Mouse (Mus musculus): ENCODE measurements around the gene Mcidas. TPM values are rescaled to one million over a fixed set of nuclear protein-coding genes. Genes with fewer than 3 reads are reported as not detected.
"Not testable (repeated sequence)": the region's sequence is repeated elsewhere in the genome, so short reads cannot be mapped to it uniquely, and the experiment has no call there.

Gene Mcidas
- polyA plus RNA-seq, 1 experiment from 2014 or later = 0.55 TPM

DNA sequence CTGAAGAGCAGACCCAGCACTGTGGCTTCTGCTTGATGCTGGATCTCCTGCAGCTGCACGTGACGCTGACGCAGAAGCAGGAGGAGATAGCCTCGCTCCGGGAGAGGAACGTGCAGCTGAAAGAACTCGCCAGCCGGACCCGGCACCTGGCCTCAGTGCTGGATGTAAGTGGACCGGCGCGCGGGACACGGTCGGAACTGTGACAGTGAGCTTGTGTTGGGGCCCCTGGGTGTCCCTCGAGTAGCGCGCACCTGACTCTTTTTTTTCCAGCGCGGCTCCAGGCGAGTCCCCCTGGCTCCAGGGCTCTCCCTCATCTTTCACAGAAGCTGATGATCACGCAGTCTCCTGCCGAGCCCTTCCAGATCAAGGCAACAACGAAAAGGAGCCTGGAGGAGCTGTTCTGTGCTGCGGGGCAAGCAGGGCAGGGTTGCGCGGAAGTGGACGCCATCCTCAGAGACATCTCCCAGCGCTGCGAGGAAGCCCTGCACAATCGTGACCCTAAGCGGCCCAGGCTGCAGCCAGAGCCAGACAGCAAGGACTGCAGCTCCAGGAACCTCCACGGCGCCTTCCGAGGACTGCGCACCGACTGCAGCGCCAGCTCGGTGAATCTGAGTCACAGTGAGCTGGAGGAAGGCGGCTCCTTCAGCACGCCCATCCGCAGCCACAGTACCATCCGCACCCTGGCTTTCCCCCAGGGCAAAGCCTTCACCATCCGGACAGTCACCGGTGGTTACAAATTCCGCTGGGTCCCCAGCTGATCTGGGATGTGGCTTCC, 5.0 kb downstream of the Mcidas start:
- Histone ChIP-seq H3K27me3 (replicated peaks; ENCODE audit: control insufficient read depth, insufficient read depth, low read length) (peaks cover 56% of the 10 kb centered on the region), H3K4me1 (ENCODE audit: control insufficient read depth, insufficient read depth, low read depth, low read length) (peaks cover 13% of the 10 kb centered on the region), H3K4me3 (ENCODE audit: low read length) (peak overlapping the region; percentile 56), H3K36me3 (ENCODE audit: control insufficient read depth, insufficient read depth, low read length) (no peaks in the 10 kb centered on the region), H3K4me2 (ENCODE audit: low read length) (peak overlapping the region; percentile 97), H3K9ac (ENCODE audit: low read depth, low read length) (peak overlapping the region; percentile 69), H3K9me3 (ENCODE audit: control insufficient read depth, low read length) (no peaks in the 10 kb centered on the region), H3K27ac (ENCODE audit: low read depth, low read length) (0 out of 2 replicates have a peak overlapping the region, but pooled peaks have one; percentile 23)
- ATAC-seq = peak; percentile 68
- under 1% methylated on average over 46 of the region's 46 CpGs for WGBS

DNA sequence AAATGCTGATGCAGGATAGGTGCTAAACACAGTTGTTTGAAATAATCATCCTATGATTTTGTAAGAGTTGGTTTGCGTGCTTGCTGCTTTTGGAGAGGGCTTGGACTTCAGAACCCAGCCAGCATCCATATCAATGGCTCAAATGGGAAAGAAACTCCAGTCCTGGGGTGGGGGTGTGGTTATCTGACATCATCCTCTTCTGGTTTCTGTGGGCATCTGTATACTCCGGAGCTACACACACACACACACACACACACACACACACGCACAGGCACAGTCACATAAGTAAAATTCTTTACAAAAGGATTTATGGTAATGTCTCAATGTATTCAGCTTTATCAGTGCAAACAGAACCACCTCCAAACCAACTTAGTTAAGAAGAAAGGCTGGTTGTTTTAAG, 6.4 kb downstream of the Mcidas start:
- no peak overlapping the region for H3K4me3 ChIP-seq (ENCODE audit: low read length)
- no peak overlapping the region for H3K27ac ChIP-seq (ENCODE audit: low read depth, low read length)
- no peak for ATAC-seq
- H3K9me3 ChIP-seq (ENCODE audit: control insufficient read depth, low read length) = no peaks in the 10 kb centered on the region
- H3K4me2 ChIP-seq (ENCODE audit: low read length) = no peak overlapping the region
- WGBS = 73% methylated on average over 3 of the region's 3 CpGs
- H3K36me3 ChIP-seq (ENCODE audit: control insufficient read depth, insufficient read depth, low read length) = no peaks in the 10 kb centered on the region
- peaks cover 44% of the 10 kb centered on the region for H3K27me3 ChIP-seq (replicated peaks; ENCODE audit: control insufficient read depth, insufficient read depth, low read length)
- peaks cover 7% of the 10 kb centered on the region; the same call in 1 of the 2 replicates for H3K4me1 ChIP-seq (ENCODE audit: control insufficient read depth, insufficient read depth, low read depth, low read length)
- no peak overlapping the region for H3K9ac ChIP-seq (ENCODE audit: low read depth, low read length)

DNA sequence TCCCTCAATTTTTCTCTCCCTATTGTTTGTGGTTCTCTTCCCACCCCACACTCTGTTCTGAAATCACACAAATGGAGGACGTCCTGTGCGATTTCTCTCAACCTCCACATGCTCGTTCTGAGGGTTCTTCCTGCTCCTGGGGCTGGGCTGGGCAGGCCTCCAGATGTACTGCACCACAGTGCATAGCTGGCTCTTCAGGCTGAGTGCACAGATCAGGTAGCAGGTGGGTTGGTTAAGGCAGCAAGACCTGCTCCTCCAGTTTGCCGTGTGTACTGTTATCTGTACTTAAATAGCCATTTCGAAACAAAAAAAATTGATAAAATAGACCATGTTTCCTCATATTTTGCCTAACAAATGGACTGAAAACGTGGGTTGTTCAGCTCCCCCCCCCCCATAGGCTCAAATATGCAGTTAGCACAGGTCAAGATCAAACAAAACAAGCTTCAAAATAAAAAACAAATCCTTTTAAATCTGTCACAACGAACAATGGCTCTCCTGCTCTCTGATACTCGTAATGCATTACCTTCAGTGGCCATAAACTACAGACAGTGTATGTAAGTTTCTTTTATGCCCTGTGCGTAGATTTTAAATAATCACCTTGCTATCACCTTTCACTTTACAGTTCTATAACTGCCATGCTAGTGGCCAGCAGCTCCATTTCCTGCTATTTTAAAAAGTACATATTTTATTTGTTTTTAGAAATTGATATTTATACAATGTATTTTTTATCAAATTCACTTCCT, 7.1 kb downstream of the Mcidas start:
- no peak overlapping the region for H3K4me2 ChIP-seq (ENCODE audit: low read length)
- 73% methylated on average over 9 of the region's 9 CpGs for WGBS
- H3K9ac ChIP-seq (ENCODE audit: low read depth, low read length) = no peak overlapping the region
- H3K27me3 ChIP-seq (replicated peaks; ENCODE audit: control insufficient read depth, insufficient read depth, low read length) = peaks cover 39% of the 10 kb centered on the region
- no peaks in the 10 kb centered on the region for H3K36me3 ChIP-seq (ENCODE audit: control insufficient read depth, insufficient read depth, low read length)
- H3K9me3 ChIP-seq (ENCODE audit: control insufficient read depth, low read length) = no peaks in the 10 kb centered on the region
- no peak overlapping the region for H3K27ac ChIP-seq (ENCODE audit: low read depth, low read length)
- peaks cover 7% of the 10 kb centered on the region; the same call in 1 of the 2 replicates for H3K4me1 ChIP-seq (ENCODE audit: control insufficient read depth, insufficient read depth, low read depth, low read length)
- ATAC-seq = no peak
- no peak overlapping the region for H3K4me3 ChIP-seq (ENCODE audit: low read length)

DNA sequence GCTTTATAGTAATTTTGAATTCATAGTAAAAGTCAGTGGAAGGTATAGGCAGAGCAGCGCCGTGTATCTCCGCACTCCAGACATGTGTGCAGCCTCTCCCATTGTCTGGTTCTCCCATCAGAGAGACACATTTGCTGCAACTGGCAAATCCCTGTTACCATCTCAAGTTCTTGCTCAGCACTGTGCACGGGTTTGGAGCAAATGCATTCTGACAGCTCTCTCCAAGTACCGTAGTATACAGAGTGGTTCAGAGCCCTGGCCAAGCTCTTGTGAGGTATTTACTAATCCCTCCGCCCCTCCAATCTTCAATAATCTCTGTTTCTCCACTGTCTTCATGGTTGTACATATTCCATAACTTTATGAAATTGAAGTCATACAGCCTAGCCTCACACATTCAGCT, 19.0 kb downstream of the Mcidas start:
- WGBS = 83% methylated on average over 6 of the region's 6 CpGs
- Histone ChIP-seq H3K9me3 (ENCODE audit: control insufficient read depth, low read length) (no peaks in the 10 kb centered on the region), H3K4me1 (ENCODE audit: control insufficient read depth, insufficient read depth, low read depth, low read length) (no peaks in the 10 kb centered on the region), H3K9ac (ENCODE audit: low read depth, low read length) (no peak overlapping the region), H3K27me3 (replicated peaks; ENCODE audit: control insufficient read depth, insufficient read depth, low read length) (no peaks in the 10 kb centered on the region), H3K27ac (ENCODE audit: low read depth, low read length) (no peak overlapping the region), H3K4me3 (ENCODE audit: low read length) (no peak overlapping the region), H3K36me3 (ENCODE audit: control insufficient read depth, insufficient read depth, low read length) (no peaks in the 10 kb centered on the region), H3K4me2 (ENCODE audit: low read length) (no peak overlapping the region)
- no peak for ATAC-seq

DNA sequence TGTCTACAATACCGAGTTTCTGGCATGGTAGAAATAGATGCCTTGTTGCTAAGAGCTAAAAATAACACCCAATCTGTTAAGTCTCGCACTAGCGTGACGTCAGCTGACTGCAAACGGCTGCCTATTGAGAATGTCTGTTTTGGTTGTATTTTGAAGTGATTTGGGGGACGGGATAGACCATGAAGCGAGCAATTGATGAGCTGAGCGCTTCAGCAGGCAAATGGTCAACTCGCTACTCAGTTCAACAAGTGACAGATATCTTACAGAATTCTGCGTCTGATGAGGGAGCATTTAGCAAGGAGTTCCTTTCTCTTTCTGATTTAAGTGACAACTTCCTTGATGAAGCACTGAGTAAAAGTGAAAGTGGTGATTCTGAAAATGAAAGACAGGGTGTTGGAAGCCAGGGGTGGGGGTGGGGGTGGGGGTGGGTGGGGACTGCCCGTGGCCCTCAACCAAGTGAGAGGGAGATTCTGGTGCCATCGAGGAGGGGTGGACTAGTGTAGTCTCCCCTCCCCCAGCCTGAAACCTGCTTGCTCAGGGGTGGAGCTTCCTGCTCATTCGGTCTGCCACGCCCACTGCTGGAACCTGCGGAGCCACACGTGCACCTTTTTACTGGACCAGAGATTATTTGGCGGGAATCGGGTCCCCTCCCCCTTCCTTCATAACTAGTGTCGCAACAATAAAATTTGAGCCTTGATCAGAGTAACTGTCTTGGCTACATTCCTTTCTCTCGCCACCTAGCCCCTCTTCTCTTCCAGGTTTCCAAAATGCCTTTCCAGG, 19.7 kb downstream of the Mcidas start:
- H3K27me3 ChIP-seq (replicated peaks; ENCODE audit: control insufficient read depth, insufficient read depth, low read length); H3K36me3 ChIP-seq (ENCODE audit: control insufficient read depth, insufficient read depth, low read length); H3K9me3 ChIP-seq (ENCODE audit: control insufficient read depth, low read length); ATAC-seq; H3K4me1 ChIP-seq (ENCODE audit: control insufficient read depth, insufficient read depth, low read depth, low read length); H3K9ac ChIP-seq (ENCODE audit: low read depth, low read length); H3K27ac ChIP-seq (ENCODE audit: low read depth, low read length); H3K4me3 ChIP-seq (ENCODE audit: low read length): not testable (repeated sequence)
- WGBS = 52% methylated on average over 18 of the region's 20 CpGs
- H3K4me2 ChIP-seq (ENCODE audit: low read length) = peak overlapping the region; percentile 26

DNA sequence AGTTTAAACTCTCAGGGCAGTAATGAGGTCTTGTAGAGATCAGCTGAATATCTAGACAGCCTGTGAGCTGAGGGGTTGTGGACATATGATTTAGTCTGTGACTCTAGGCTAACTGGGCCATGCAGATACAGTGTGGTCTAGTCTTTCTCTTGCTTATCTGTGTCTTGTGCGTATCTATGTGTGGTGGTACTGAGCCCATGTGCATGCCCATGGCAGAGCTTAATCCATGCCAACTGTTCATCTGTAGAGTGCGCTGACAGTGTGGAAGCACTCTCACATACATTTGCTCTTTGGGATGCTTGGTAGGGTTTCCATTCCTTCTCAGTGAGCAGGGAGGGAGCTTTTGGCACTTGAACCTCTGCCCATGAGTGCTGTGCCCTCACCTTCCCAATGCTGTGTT, 27.9 kb downstream of the Mcidas start:
- ATAC-seq = no peak
- H3K4me2 ChIP-seq (ENCODE audit: low read length) = no peak overlapping the region
- H3K4me3 ChIP-seq (ENCODE audit: low read length) = no peak overlapping the region
- no peaks in the 10 kb centered on the region for H3K27me3 ChIP-seq (replicated peaks; ENCODE audit: control insufficient read depth, insufficient read depth, low read length)
- WGBS = 76% methylated on average over 2 of the region's 2 CpGs
- H3K9me3 ChIP-seq (ENCODE audit: control insufficient read depth, low read length) = no peaks in the 10 kb centered on the region
- H3K36me3 ChIP-seq (ENCODE audit: control insufficient read depth, insufficient read depth, low read length) = no peaks in the 10 kb centered on the region
- no peak overlapping the region for H3K27ac ChIP-seq (ENCODE audit: low read depth, low read length)
- H3K9ac ChIP-seq (ENCODE audit: low read depth, low read length) = no peak overlapping the region
- H3K4me1 ChIP-seq (ENCODE audit: control insufficient read depth, insufficient read depth, low read depth, low read length) = no peaks in the 10 kb centered on the region

DNA sequence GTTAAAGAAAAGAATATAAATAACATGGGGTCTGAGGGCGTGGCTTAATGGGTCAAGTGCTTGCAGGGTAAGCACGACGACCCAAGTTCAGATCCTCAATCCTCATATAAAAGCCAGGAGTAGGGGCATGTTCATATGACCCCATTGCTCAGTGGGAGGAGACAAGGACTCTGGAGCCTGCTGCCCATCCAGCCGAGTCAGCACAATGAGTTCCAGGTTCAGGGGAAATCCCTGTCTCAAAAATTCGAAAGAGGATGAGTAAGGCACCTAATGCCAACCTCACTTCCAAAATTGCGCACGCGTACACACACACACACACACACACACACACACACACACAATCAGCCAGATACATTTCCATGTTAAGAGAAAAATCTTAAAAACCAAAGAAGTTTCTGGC, 28.8 kb downstream of the Mcidas start:
- H3K27ac ChIP-seq (ENCODE audit: low read depth, low read length) = no peak overlapping the region
- no peaks in the 10 kb centered on the region for H3K27me3 ChIP-seq (replicated peaks; ENCODE audit: control insufficient read depth, insufficient read depth, low read length)
- no peak overlapping the region for H3K4me3 ChIP-seq (ENCODE audit: low read length)
- H3K4me2 ChIP-seq (ENCODE audit: low read length) = no peak overlapping the region
- no peaks in the 10 kb centered on the region for H3K9me3 ChIP-seq (ENCODE audit: control insufficient read depth, low read length)
- no peaks in the 10 kb centered on the region for H3K36me3 ChIP-seq (ENCODE audit: control insufficient read depth, insufficient read depth, low read length)
- H3K4me1 ChIP-seq (ENCODE audit: control insufficient read depth, insufficient read depth, low read depth, low read length) = no peaks in the 10 kb centered on the region
- no peak for ATAC-seq
- WGBS = 73% methylated on average over 8 of the region's 8 CpGs
- H3K9ac ChIP-seq (ENCODE audit: low read depth, low read length) = no peak overlapping the region

DNA sequence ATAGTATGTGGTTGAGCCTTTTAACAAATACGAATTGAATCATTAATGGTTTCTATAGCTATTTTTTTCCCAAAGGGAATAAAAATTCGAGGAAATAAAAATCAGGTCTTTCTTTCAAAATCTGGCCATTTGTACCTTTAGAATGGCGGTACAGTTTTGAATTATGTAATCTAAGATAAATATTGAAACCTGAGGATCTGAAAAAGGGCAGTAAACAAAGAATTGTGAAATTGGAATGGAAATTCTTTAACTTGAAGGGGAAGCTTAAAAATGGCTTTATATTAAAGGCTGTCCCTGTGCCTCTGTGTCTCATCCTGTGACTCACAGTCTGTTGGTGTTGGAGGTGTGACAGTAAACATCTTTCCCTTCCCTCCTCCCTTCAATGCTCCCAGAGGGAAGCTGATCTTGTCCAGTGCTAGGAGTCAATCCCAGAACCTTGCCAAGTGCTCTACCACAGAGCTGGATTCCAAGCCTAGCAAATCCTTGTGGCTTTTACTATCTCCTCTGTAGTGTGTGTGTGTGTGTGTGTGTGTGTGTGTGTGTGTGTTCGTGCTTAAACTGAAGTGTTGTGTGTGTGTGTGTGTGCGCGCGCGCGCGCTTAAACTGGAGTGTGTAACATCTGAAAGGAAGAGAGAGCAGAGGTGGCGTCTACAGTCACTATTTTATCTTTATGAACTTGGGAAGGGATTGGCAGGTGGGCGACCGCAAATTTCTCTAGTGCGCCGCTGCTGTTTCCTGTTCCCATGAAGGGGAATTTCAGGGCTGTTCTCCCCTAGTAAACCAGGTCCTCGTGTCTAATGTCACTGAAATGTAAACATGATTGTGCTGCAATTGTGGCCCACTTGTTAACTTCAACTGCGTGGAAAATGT, 29.9 kb downstream of the Mcidas start:
- no peaks in the 10 kb centered on the region for H3K9me3 ChIP-seq (ENCODE audit: control insufficient read depth, low read length)
- H3K9ac ChIP-seq (ENCODE audit: low read depth, low read length) = no peak overlapping the region
- H3K27ac ChIP-seq (ENCODE audit: low read depth, low read length) = no peak overlapping the region
- 84% methylated on average over 17 of the region's 17 CpGs for WGBS
- no peak for ATAC-seq
- no peak overlapping the region for H3K4me3 ChIP-seq (ENCODE audit: low read length)
- no peaks in the 10 kb centered on the region for H3K4me1 ChIP-seq (ENCODE audit: control insufficient read depth, insufficient read depth, low read depth, low read length)
- no peak overlapping the region for H3K4me2 ChIP-seq (ENCODE audit: low read length)
- no peaks in the 10 kb centered on the region for H3K36me3 ChIP-seq (ENCODE audit: control insufficient read depth, insufficient read depth, low read length)
- no peaks in the 10 kb centered on the region for H3K27me3 ChIP-seq (replicated peaks; ENCODE audit: control insufficient read depth, insufficient read depth, low read length)
